Mouse (Mus musculus) forebrain, postnatal 0 days (tissue): ENCODE data around the gene Ankar. TPM values are rescaled to one million over a fixed set of nuclear protein-coding genes. Genes with fewer than 3 reads are reported as not detected.

Experiments used
- ATAC-seq: fragments of 200-750 bp; cut with Nextera tagmentation; 2 replicates; pipeline ENCODE4 v1.8.0; 2017; ENCODE audit warnings: mild to moderate bottlenecking, moderate library complexity
- DNase-seq: peaks from one replicate; pipeline ENCODE4 v3.0.0-alpha.2; 2015
- H3K27ac ChIP-seq: fragments of 300-500 bp; sonication (generic); 2 replicates; pipeline ENCODE4 v1.5.1; 2014; ENCODE audit warnings: low read depth, mild to moderate bottlenecking, antibody characterized with exemption, low read length, moderate library complexity, mixed read lengths
- H3K27me3 ChIP-seq: fragments of 300-500 bp; sonication (generic); 2 replicates; pipeline ENCODE4 v1.6.1; 2014; ENCODE audit warnings: mild to moderate bottlenecking, low read length, mixed read lengths; ENCODE audit not compliant: insufficient read depth
- H3K36me3 ChIP-seq: fragments of 300-500 bp; sonication (generic); 2 replicates; pipeline ENCODE4 v1.6.1; 2014; ENCODE audit warnings: mild to moderate bottlenecking, moderate library complexity; ENCODE audit not compliant: insufficient read depth
- H3K4me1 ChIP-seq: fragments of 300-500 bp; sonication (generic); 2 replicates; pipeline ENCODE4 v1.6.1; 2014; ENCODE audit warnings: antibody characterized with exemption; ENCODE audit not compliant: insufficient read depth
- H3K4me2 ChIP-seq: fragments of 300-500 bp; sonication (generic); 2 replicates; pipeline ENCODE4 v1.6.1; 2014; ENCODE audit warnings: low read depth, mild to moderate bottlenecking, moderate library complexity
- H3K4me3 ChIP-seq: fragments of 300-500 bp; sonication (generic); 2 replicates; pipeline ENCODE4 v1.5.1; 2014; ENCODE audit warnings: low read depth, low read length, mixed read lengths
- H3K9ac ChIP-seq: fragments of 300-500 bp; sonication (generic); 2 replicates; pipeline ENCODE4 v1.6.1; 2014; ENCODE audit warnings: mild to moderate bottlenecking
- H3K9me3 ChIP-seq: fragments of 300-500 bp; sonication (generic); 2 replicates; pipeline ENCODE4 v1.6.1; 2016; ENCODE audit warnings: low read length
- CTCF ChIP-seq: sonication (generic); IDR thresholded peaks from 2 replicates; pipeline ENCODE4 v1.5.1; 2016; ENCODE audit warnings: antibody characterized with exemption, control low read depth, low read depth
- WGBS: fragments of 180-500 bp; shearing (Covaris S2); extraction: QIAGEN DNeasy Blood & Tissue Kit; methylation state at CpG from one replicate; pipeline ENCODE4 v1.1.7; 2014; 5-methylcytosine and 5-hydroxymethylcytosine counted together
- polyA plus RNA-seq: library from polyadenylated mRNA; unstranded; fragments of >200 nt; fragmentation: Nextera tagmentation; extraction: Ambion mirVana; gene quantifications from 2 replicates; pipeline ENCODE4 v1.2.1, GENCODE M21; 2015
- total RNA-seq: library from RNA; depleted of rRNA; stranded (reverse); fragments of >200 nt; gene quantifications from 2 replicates; pipeline ENCODE4 v1.2.3, GENCODE M21; 2014

The Ankar gene
- total and polyA plus RNA-seq, 2 experiments from 2014 or later, result not detected

- Histone ChIP-seq H3K9me3 (no peaks in the 10 kb centered on the region), H3K4me1 (no peaks in the 10 kb centered on the region), H3K9ac (no peak overlapping the region), H3K36me3 (peaks cover 60% of the 10 kb centered on the region), H3K4me2 (no peak overlapping the region), H3K4me3 (no peak overlapping the region), H3K27ac (no peak overlapping the region), H3K27me3 (no peaks in the 10 kb centered on the region)
- ATAC-seq, result no peak
- DNase-seq, result no peak
- no peak for TF ChIP-seq CTCF
- WGBS, result 85% methylated on average over 5 of the region's 5 CpGs
Measured at GRCm38 (mm10) chr1:72602186-72602585, 98.2 kb downstream of the Ankar start.

- no peaks in the 10 kb centered on the region for H3K9me3 ChIP-seq
- no peak for TF ChIP-seq CTCF
- no peak overlapping the region for H3K4me3 ChIP-seq
- peaks cover 68% of the 10 kb centered on the region for H3K36me3 ChIP-seq
- H3K4me1 ChIP-seq, result no peaks in the 10 kb centered on the region
- H3K4me2 ChIP-seq, result no peak overlapping the region
- no peak for DNase-seq
- 83% methylated on average over 7 of the region's 7 CpGs for WGBS
- H3K27ac ChIP-seq, result no peak overlapping the region
- H3K27me3 ChIP-seq, result no peaks in the 10 kb centered on the region
- no peak for ATAC-seq
- H3K9ac ChIP-seq, result no peak overlapping the region
Measured at GRCm38 (mm10) chr1:72601233-72601632, 99.1 kb downstream of the Ankar start.

- Histone ChIP-seq H3K27ac (no peak overlapping the region), H3K4me3 (no peak overlapping the region), H3K27me3 (no peaks in the 10 kb centered on the region), H3K9ac (no peak overlapping the region), H3K4me1 (no peaks in the 10 kb centered on the region), H3K36me3 (peaks cover 69% of the 10 kb centered on the region), H3K4me2 (no peak overlapping the region), H3K9me3 (no peaks in the 10 kb centered on the region)
- WGBS, result 71% methylated on average over 5 of the region's 5 CpGs
- DNase-seq (no peak), ATAC-seq (0 out of 2 replicates have a peak, but pooled peaks have one; percentile 11)
- no peak for TF ChIP-seq CTCF
Measured at GRCm38 (mm10) chr1:72600778-72601177, 99.6 kb downstream of the Ankar start.

- Histone ChIP-seq H3K9ac (no peak overlapping the region), H3K4me3 (no peak overlapping the region), H3K9me3 (no peaks in the 10 kb centered on the region), H3K4me1 (no peaks in the 10 kb centered on the region), H3K36me3 (peaks cover 71% of the 10 kb centered on the region), H3K27ac (0 out of 2 replicates have a peak overlapping the region, but pooled peaks have one; percentile 21), H3K4me2 (no peak overlapping the region), H3K27me3 (no peaks in the 10 kb centered on the region)
- WGBS, result 53% methylated on average over 21 of the region's 21 CpGs
- TF ChIP-seq CTCF, result no peak
- ATAC-seq (peak; percentile 30; the same call in 1 of the 2 replicates), DNase-seq (no peak)
Measured at GRCm38 (mm10) chr1:72599146-72600101, 101.0 kb downstream of the Ankar start.

GRCm38 (mm10) chr1:72596231-72596630, 104.1 kb downstream of the Ankar start:
- DNase-seq (no peak), ATAC-seq (no peak)
- peaks cover 75% of the 10 kb centered on the region for H3K36me3 ChIP-seq
- 83% methylated on average over 5 of the region's 5 CpGs for WGBS
- H3K4me3 ChIP-seq, result no peak overlapping the region
- H3K27ac ChIP-seq, result 0 out of 2 replicates have a peak overlapping the region, but pooled peaks have one; percentile 4
- H3K9me3 ChIP-seq, result no peaks in the 10 kb centered on the region
- H3K4me2 ChIP-seq, result no peak overlapping the region
- no peak overlapping the region for H3K9ac ChIP-seq
- no peaks in the 10 kb centered on the region for H3K27me3 ChIP-seq
- no peak for TF ChIP-seq CTCF
- peaks cover 4% of the 10 kb centered on the region; the same call in 1 of the 2 replicates for H3K4me1 ChIP-seq

GRCm38 (mm10) chr1:72595686-72596085, 104.7 kb downstream of the Ankar start:
- Histone ChIP-seq H3K36me3 (peaks cover 75% of the 10 kb centered on the region), H3K4me3 (no peak overlapping the region), H3K4me2 (no peak overlapping the region), H3K27me3 (no peaks in the 10 kb centered on the region), H3K27ac (no peak overlapping the region), H3K4me1 (peaks cover 4% of the 10 kb centered on the region; the same call in 1 of the 2 replicates), H3K9ac (no peak overlapping the region), H3K9me3 (no peaks in the 10 kb centered on the region)
- 92% methylated on average over 12 of the region's 12 CpGs for WGBS
- no peak for TF ChIP-seq CTCF
- DNase-seq (no peak), ATAC-seq (no peak)
